Mouse (Mus musculus) CD4-positive, CD25-positive, alpha-beta regulatory T cell (primary cell): ENCODE measurements around the gene 1110017D15Rik. TPM values are rescaled to one million over a fixed set of nuclear protein-coding genes. Genes with fewer than 3 reads are reported as not detected.

ENCODE experiments used
- polyA plus RNA-seq: library from polyadenylated mRNA; unstranded; fragments of 100-300 nt; shearing (Covaris generic); gene quantifications from one replicate; pipeline ENCODE4 v1.2.1, GENCODE M21; 2017

The 1110017D15Rik gene
- not detected for polyA plus RNA-seq

DNA sequence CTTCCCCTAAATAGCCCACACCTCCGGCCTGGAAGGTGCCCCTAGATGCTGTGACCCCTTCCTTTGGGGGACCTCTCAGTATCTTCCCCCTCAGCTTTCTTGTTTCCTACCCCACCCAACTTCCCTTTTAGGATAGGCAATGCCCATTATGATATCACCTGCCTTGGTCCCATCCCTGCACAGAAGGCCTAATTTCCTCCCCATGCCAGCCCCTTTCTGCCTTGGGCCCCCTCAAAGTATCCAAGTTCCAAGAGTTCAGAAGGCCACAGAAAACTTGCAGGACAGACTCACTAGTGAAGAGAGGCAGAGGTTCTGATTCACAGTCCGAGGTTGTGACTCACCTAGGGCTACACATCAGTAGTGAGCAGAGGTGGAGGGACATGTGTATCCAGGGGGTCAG lies at the start of gene 1110017D15Rik:
TSS of gene 1110017D15Rik (minus strand) at position 101 of the 400 bp plus-strand sequence.

DNA sequence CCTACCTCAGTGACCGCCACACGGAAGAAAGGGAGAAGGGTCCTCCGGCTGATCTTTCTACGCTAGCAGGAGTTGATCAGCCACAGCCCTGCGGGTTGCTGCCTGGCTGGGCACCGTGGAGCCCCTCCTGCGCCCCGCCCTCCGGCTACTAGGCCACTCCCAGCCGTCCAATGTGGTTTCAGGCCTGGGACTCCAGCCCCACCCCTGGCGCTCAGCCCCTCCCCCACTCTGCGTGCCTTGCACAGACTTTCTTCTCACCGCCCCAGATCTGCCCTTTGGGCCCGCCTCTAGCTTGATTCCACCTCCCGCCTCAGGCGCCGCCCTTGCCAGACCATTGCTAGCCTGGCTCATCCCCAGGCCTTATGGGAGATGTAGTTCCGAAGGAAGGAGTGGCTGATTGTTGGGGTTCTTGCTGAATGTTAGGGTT lies 14.1 kb downstream of the 1110017D15Rik start, which contains the start of gene AI464131:
TSS of gene AI464131 (minus strand) at position 91 of the 427 bp plus-strand sequence.

DNA sequence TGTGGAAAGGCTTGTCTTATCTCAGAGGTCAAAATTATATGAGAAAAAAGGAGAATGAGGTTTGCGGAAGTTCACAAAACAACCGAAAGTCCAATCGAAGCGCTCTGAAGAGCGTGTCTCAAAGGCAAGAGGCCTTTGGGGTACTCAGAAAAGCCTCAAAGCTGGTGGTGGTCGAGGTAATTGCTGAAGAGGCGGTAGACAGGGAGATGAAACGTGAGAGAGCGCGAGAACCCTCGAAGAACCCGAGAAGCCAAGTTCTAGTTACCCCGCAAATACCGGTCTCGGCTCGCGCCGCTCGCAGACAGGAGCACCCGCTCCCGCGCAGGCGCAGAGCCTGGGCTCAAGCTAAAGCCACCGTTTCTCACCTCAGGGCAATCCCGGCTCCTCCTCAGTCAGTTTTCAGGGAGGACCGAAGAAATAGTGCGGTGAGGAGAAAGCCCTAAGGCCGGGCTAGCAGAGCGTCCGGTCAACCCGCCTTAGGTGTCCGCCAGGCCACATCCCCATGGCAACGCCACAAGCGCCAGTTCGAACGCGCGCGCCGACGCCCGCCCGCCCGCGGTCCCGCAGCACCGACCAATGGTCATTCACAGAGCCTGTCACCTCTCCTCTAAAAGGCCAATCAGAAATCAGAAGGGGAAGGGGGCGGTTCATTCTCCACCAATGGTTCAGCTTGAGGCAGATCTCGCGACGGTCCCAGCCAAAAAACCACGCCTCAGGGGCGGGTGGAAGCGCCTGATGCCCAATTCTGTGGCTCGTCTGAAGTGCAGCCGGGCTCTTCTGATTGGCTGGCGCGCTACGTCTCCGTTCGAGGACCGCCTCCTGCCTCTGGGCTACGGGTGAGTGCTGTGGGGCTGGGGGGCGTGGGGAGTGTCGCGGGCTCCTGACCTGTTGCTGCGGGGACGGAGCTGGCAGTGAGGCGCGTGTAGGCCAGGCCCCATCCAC lies 52.5 kb downstream of the 1110017D15Rik start, which contains the start of the genes Kif24 and Nudt2:
TSS of gene Kif24 (minus strand) at position 543 of the 942 bp plus-strand sequence.
TSS of gene Nudt2 (plus strand) at position 807 of the 942 bp plus-strand sequence.

Other genes with a start within 250 kb of the 1110017D15Rik start
- gene Ubap2, start 242.2 kb downstream of the 1110017D15Rik start, polyA plus RNA-seq: 57.5 TPM
- 64.0 TPM for gene Dcaf12, start 202.4 kb downstream of the 1110017D15Rik start, polyA plus RNA-seq
- gene Ubap1, start 168.3 kb downstream of the 1110017D15Rik start, polyA plus RNA-seq: 74.4 TPM
- gene Kif24, start 52.4 kb downstream of the 1110017D15Rik start, polyA plus RNA-seq: 1.0 TPM
- 17.3 TPM for gene Nudt2, start 52.2 kb downstream of the 1110017D15Rik start, polyA plus RNA-seq
- not detected for gene AI464131, start 14.3 kb downstream of the 1110017D15Rik start, polyA plus RNA-seq
- gene Fam219a, start 52.2 kb upstream of the 1110017D15Rik start, polyA plus RNA-seq: 2.9 TPM
- not detected for gene Dnaic1, start 52.4 kb upstream of the 1110017D15Rik start, polyA plus RNA-seq
- gene Enho, start 123.0 kb upstream of the 1110017D15Rik start, polyA plus RNA-seq: not detected
- gene Cntfr, start 179.8 kb upstream of the 1110017D15Rik start, polyA plus RNA-seq: not detected
- gene Il11ra1, start 182.7 kb upstream of the 1110017D15Rik start, polyA plus RNA-seq: 7.8 TPM
- 40.9 TPM for gene Rpp25l, start 196.2 kb upstream of the 1110017D15Rik start, polyA plus RNA-seq
- gene Dctn3, start 205.8 kb upstream of the 1110017D15Rik start, polyA plus RNA-seq: 119 TPM
- gene Arid3c, start 213.8 kb upstream of the 1110017D15Rik start, polyA plus RNA-seq: not detected
- 70.0 TPM for gene Galt, start 237.9 kb upstream of the 1110017D15Rik start, polyA plus RNA-seq
- 44.7 TPM for gene Sigmar1, start 238.8 kb upstream of the 1110017D15Rik start, polyA plus RNA-seq